Mouse (Mus musculus) monocyte, adult 5-6 weeks (primary cell): ENCODE data around the gene Ptpn3. TPM values are rescaled to one million over a fixed set of nuclear protein-coding genes. Genes with fewer than 3 reads are reported as not detected.
"Not testable (repeated sequence)": the region's sequence is repeated elsewhere in the genome, so short reads cannot be mapped to it uniquely, and the experiment has no call there.

ENCODE experiments used
- ATAC-seq: fragments of 153-309, 156-312 bp; replicated peaks from 2 replicates; pipeline ENCODE4 v1.8.0; 2017; ENCODE audit warnings: mild to moderate bottlenecking; ENCODE audit not compliant: low TSS enrichment, insufficient number of reproducible peaks, severe bottlenecking, poor library complexity, low FRiP score
- total RNA-seq: library from RNA; stranded (forward); fragments of 200-1000, 200-491, 200-594 nt; gene quantifications from 3 replicates; pipeline ENCODE4 v1.2.3, GENCODE M21; 2017

Gene Ptpn3
- total RNA-seq, 1 experiment from 2014 or later, result 0.19 TPM

DNA sequence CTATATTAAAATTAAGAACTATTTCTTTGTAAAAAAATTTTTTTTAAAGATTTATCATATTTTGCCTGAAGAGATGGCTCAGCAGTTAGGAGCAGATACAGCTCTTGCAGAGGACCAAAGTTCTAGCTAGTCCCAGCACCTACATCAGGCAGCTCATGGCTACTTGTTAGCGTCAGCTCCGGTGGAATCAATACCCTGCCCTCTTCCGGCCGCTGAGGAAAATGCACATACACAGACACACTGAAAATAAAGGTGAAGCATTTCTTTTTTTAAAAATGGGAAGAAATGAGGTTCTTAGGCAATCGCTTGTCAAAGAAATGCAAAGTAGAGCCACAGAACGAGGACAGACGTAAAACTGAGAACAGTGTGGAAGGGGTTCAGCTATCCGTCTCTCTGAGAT lies 30.6 kb downstream of the Ptpn3 start:
- ATAC-seq, result no peak

DNA sequence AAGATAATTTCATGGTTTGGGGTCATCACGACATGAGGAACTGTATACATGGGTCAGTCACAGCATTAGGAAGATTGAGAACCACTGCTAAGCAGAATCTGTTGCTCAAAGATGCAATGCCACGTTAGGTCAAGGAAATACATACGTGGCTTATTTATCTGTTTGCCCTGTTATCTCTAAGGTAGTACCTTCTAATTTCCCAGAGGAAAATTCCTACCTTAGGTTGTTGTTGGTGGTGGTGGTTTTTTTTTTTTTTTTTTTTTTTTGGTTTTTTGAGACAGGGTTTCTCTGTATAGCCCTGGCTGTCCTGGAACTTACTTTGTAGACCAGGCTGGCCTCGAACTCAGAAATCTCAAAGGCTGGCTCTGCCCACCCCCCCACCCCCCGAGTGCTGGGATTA lies 31.1 kb downstream of the Ptpn3 start:
- ATAC-seq, result not testable (repeated sequence)

- no peak for ATAC-seq
Measured at GRCm38 (mm10) chr4:57269344-57269743, 32.3 kb downstream of the Ptpn3 start.

- ATAC-seq, result no peak
Measured at GRCm38 (mm10) chr4:57268330-57268729, 33.3 kb downstream of the Ptpn3 start.

DNA sequence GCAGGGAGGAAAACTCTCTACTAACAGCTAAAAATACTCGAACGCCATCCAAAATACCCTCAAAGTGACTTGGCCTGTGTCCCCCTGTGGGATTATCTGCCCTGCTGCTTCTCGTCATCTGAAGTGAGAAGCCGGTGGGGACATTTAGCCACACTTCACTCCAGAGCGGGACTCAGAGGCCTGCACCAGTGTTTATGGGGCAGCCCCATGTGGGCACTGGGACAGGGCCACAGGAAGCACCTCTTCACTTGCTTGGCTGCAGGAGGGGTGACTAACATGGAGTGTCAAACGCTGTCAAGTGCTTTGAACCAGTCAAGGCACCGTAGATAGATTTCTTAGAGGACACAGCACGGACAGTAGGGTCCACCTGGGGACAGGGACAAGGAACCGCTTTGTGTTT lies 35.2 kb downstream of the Ptpn3 start:
- no peak for ATAC-seq

DNA sequence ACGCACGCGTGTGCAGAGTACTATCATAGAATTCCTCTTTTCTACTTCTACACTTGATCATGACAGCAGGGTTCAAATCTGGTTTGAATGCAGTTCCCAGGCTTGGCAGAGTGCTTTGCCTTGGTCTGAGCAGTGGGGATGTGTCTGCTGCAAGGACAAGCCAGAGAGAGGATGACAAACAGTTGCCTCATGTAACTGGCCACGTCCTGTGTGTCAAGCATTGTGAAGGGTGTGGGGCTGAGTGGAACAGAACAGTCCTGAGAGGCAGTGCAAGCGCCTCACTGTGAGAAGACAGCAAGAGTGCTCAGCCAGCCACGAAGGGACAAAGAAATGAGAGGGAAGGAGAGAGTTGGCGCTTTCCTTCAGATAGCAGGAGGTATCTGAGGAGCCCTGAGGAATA lies 37.9 kb downstream of the Ptpn3 start:
- ATAC-seq, result no peak

- ATAC-seq, result no peak
Measured at GRCm38 (mm10) chr4:57263061-57263685, 38.5 kb downstream of the Ptpn3 start.

DNA sequence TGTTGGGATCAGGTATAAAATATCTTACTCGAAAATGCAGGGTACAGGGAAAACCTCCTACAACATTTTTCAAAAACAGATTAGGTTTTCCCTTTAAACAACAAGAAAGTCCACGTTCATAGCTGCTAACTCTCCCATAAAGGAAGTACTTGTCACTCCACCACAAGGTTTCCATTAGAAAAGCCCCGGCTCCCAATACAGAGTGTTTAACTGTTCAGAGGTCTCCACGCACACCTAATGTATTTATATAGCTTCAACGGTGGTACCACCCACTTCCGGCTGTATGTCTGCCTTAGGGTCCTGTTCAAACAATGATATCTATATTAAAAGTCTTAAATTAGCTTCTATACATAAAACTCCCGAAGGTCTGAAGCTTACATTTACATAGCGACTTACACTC lies 39.2 kb downstream of the Ptpn3 start:
- ATAC-seq, result no peak

GRCm38 (mm10) chr4:57261813-57262212 lies 39.8 kb downstream of the Ptpn3 start:
- ATAC-seq, result no peak

DNA sequence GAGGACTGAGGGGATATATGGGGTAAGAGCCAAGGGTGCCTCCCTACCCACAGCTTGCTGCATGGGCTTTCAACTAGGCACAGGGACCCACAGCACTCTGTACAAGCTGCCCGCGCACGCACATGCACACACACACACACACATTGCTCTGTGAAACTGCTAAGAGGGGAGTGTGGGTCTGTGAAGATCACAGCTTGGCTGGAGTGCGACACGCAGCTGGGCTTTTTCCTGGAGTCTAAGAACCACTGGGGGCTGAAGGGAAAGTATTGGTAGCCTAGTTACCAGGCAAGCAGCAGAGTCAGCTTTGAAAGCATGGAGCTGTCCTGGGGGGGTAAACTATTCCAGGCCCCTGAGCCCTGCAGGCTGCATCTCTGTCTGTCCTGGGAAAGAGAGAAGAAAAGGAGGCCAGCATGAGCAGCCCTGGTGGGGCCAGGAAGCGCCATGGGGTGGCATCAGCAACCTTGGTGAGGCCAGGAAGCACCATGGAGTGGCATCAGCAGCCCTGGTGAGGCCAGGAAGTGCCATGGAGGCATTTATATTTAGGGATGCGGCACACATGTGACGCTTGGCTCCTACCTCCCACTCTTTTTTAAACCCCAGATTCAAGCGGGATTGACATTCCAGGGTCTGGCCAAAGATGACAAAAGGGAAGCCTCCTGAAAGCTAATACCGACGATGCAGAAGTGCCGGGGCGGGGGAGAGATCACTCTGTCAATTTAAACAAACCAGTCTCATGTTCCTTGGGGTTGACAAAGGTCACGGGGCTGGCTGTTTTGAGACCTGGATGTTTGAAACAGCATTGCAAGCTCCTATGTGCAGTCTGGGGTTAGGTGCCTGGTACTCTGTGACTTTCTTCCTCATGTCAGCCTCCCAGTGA lies 43.2 kb downstream of the Ptpn3 start:
- ATAC-seq, result no peak

DNA sequence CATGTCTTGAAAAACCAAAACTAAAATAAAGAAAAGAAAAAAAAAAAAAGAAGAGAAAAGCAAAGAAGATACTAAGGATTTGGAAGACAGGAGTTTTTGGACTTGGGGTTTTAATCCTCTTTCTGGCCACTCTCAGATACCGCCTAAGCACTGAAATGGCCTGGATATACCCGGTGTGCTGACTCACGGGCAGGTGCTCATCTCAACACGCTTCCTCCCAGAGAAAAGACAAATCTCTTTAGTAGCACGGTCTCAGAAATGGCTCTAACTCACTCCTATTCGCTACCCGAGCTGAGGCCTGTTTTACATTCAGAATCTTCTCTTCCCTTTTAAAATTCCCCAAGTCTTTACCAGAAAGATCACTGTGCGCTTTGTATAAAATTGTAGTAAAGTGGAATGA lies 44.2 kb downstream of the Ptpn3 start:
- ATAC-seq, result no peak

GRCm38 (mm10) chr4:57256761-57257160 lies 44.9 kb downstream of the Ptpn3 start:
- ATAC-seq, result no peak

GRCm38 (mm10) chr4:57254412-57254811 lies 47.2 kb downstream of the Ptpn3 start:
- no peak for ATAC-seq

- no peak for ATAC-seq
Measured at GRCm38 (mm10) chr4:57250636-57251035, 51.0 kb downstream of the Ptpn3 start.

DNA sequence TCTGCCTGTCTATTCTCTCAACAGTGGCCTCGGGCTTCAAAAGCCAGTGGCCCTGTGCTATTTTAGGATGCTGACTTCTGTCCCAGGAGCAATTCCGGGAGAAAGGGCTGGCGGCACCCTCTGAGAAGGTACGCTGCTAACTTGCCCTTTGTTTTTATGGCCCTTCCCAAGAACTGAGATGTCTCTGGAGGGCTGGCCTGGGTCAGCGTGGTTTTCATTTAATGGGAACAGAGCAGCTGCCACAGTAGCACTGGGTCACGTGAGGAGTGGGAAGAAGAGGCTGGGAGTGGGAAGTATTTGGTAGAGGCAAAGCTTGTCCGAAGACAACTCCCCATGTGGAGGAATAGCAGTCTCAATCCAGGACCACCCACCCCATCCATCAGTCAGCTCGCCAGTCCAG lies 52.5 kb downstream of the Ptpn3 start:
- ATAC-seq, result no peak

- ATAC-seq, result no peak
Measured at GRCm38 (mm10) chr4:57244874-57245273, 56.8 kb downstream of the Ptpn3 start.

DNA sequence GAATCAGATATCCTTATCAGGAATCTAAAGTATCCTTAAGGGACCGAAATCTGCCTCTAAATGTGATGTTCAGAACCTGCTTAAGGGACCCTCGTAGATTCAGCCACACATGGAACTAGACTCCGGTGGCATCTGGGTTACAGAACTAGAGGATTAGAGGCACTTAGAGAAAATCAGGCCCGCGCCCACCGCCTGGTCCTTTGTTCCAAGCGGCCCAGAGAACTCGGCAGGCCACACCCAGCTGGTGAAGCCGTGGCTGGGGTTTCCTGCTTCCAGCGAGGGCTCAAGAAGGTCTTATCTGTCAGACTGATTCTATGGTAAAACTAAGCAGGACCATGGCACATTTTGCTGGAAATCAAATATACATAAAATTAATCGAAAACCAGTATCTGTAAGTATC lies 58.3 kb downstream of the Ptpn3 start:
- no peak for ATAC-seq

- ATAC-seq, result no peak
Measured at GRCm38 (mm10) chr4:57240934-57241333, 60.7 kb downstream of the Ptpn3 start.

DNA sequence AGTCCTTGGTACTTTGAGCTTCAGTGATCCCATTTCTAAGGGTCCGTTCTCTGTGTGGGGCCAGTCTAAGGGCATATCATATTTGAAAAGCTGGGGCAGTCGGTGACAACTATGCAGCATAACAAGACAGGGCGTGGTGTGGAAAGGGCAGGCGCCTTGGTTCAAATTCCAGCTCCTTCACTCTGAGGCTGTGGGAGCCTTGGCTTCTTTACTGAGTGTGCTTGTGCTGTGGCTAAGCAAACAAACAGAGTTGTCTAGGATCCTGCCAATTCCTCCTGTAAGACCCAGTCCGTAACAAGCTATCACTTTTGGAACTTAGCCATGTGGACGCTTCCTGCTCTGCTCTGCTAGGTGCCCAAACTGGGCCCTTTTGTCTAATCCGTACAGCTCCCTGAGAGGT lies 61.5 kb downstream of the Ptpn3 start:
- no peak for ATAC-seq

- no peak for ATAC-seq
Measured at GRCm38 (mm10) chr4:57239112-57239511, 62.5 kb downstream of the Ptpn3 start.
